Mouse (Mus musculus) MEL (cell line): ENCODE measurements around the gene Ndufaf2. TPM values are rescaled to one million over a fixed set of nuclear protein-coding genes. Genes with fewer than 3 reads are reported as not detected.
A peak's percentile ranks its signal among the peaks of the same experiment; 100 is the strongest.

ENCODE experiments used
- DNase-seq: peaks from one replicate; pipeline ENCODE4 v3.0.0; 2011; ENCODE audit warnings: low read depth, low spot score
- H3K27ac ChIP-seq: 2 replicates; pipeline ENCODE4 v1.5.1; 2012; ENCODE audit warnings: low read depth, mild to moderate bottlenecking, control low read depth, low read length, moderate library complexity; ENCODE audit not compliant: control insufficient read depth
- H3K27me3 ChIP-seq, 2 experiments: fragments of 150-350 bp in 1 of 2; sonication (generic) in 1 of 2; 2 replicates each; pipeline ENCODE4 v1.6.1; 2012; ENCODE audit warnings: low read length in 2 of 2, mild to moderate bottlenecking in 2 of 2, improper control_type of control experiment in 1 of 2, moderate library complexity in 1 of 2; ENCODE audit not compliant: insufficient read depth in 2 of 2, control insufficient read depth in 1 of 2
- H3K36me3 ChIP-seq, 2 experiments: 2 replicates each; pipeline ENCODE4 v1.6.1; 2012 to 2014; ENCODE audit warnings: low read length in 2 of 2, improper control_type of control experiment in 1 of 2, inconsistent platforms in 1 of 2, mild to moderate bottlenecking in 1 of 2; ENCODE audit not compliant: insufficient read depth in 2 of 2, control insufficient read depth in 1 of 2
- H3K4me1 ChIP-seq, 2 experiments: fragments of 150-350 bp in 1 of 2; sonication (generic) in 1 of 2; 2 replicates each; pipeline ENCODE4 v1.6.1; 2012; ENCODE audit warnings: low read length in 2 of 2, improper control_type of control experiment in 1 of 2, mild to moderate bottlenecking in 1 of 2; ENCODE audit not compliant: insufficient read depth in 2 of 2, control insufficient read depth in 1 of 2
- H3K4me3 ChIP-seq, 2 experiments: fragments of 150-350 bp in 1 of 2; sonication (generic) in 1 of 2; 2 replicates each; pipeline ENCODE4 v1.5.1; 2012; ENCODE audit warnings: low read depth in 2 of 2, low read length in 2 of 2, mild to moderate bottlenecking in 2 of 2, moderate library complexity in 2 of 2, control low read depth in 1 of 2, improper control_type of control experiment in 1 of 2; ENCODE audit not compliant: control insufficient read depth in 1 of 2, insufficient read depth in 1 of 2
- H3K79me2 ChIP-seq: 2 replicates; pipeline ENCODE4 v1.6.1; 2012; ENCODE audit warnings: mild to moderate bottlenecking, low read length, moderate library complexity; ENCODE audit not compliant: control insufficient read depth, poor library complexity, insufficient read depth
- H3K9ac ChIP-seq: 2 replicates; pipeline ENCODE4 v1.6.1; 2012; ENCODE audit warnings: low read depth, mild to moderate bottlenecking, control low read depth, low read length, moderate library complexity; ENCODE audit not compliant: control insufficient read depth, poor library complexity, severe bottlenecking
- H3K9me3 ChIP-seq: fragments of 150-350 bp; sonication (generic); replicated peaks from 2 replicates; pipeline ENCODE4 v1.6.1; 2012; ENCODE audit warnings: mild to moderate bottlenecking, low read length, improper control_type of control experiment, moderate library complexity; ENCODE audit not compliant: insufficient read depth
- CHD1 ChIP-seq: IDR thresholded peaks from 2 replicates; pipeline ENCODE4 v1.6.1; 2012; ENCODE audit warnings: low read depth, mild to moderate bottlenecking, inconsistent platforms, low read length, improper control_type of control experiment
- CHD2 ChIP-seq: IDR thresholded peaks from 2 replicates; pipeline ENCODE4 v1.6.1; 2011; ENCODE audit warnings: low read length, improper control_type of control experiment
- CTCF ChIP-seq, 3 experiments: IDR thresholded peaks in 2 of 3; conservative IDR thresholded peaks in 1 of 3; 2 replicates each; pipeline ENCODE4 v1.5.1; 2011 to 2012; ENCODE audit warnings: low read length in 3 of 3, low read depth in 2 of 3, mild to moderate bottlenecking in 2 of 3, improper control_type of control experiment in 1 of 3, inconsistent platforms in 1 of 3, mixed read lengths in 1 of 3, moderate library complexity in 1 of 3; ENCODE audit not compliant: control insufficient read depth in 1 of 3, insufficient read depth in 1 of 3, poor library complexity in 1 of 3, severe bottlenecking in 1 of 3
- EP300 ChIP-seq, 2 experiments: IDR thresholded peaks; 2 replicates each; pipeline ENCODE4 v1.6.1; 2011; ENCODE audit warnings: improper control_type of control experiment in 2 of 2, low read length in 2 of 2, low read depth in 1 of 2, mild to moderate bottlenecking in 1 of 2
- ETS1 ChIP-seq: IDR thresholded peaks from 2 replicates; pipeline ENCODE4 v1.6.1; 2012; ENCODE audit warnings: low read depth, mild to moderate bottlenecking, inconsistent platforms, low read length, improper control_type of control experiment, moderate library complexity
- GATA1 ChIP-seq: IDR thresholded peaks from 2 replicates; pipeline ENCODE4 v1.6.1; 2011; ENCODE audit warnings: low read depth, low read length, improper control_type of control experiment
- HCFC1 ChIP-seq: IDR thresholded peaks from 2 replicates; pipeline ENCODE4 v1.6.1; 2012; ENCODE audit warnings: low read depth, mild to moderate bottlenecking, inconsistent platforms, low read length, improper control_type of control experiment, moderate library complexity
- JUND ChIP-seq: IDR thresholded peaks from 2 replicates; pipeline ENCODE4 v1.6.1; 2011; ENCODE audit warnings: low read depth, mild to moderate bottlenecking, improper control_type of control experiment, low read length
- KAT2A ChIP-seq: conservative IDR thresholded peaks from 2 replicates; pipeline ENCODE4 v1.6.1; 2012; ENCODE audit warnings: low read depth, low read length, improper control_type of control experiment, inconsistent platforms
- MAFK ChIP-seq: IDR thresholded peaks from 2 replicates; pipeline ENCODE4 v1.6.1; 2011; ENCODE audit warnings: low read depth, mild to moderate bottlenecking, low read length, improper control_type of control experiment, borderline replicate concordance
- MAX ChIP-seq: IDR thresholded peaks from 2 replicates; pipeline ENCODE4 v1.6.1; 2011; ENCODE audit warnings: low read length, improper control_type of control experiment
- MYB ChIP-seq: IDR thresholded peaks from 2 replicates; pipeline ENCODE4 v1.6.1; 2011; ENCODE audit warnings: mild to moderate bottlenecking, low read depth, low read length, improper control_type of control experiment
- NELFE ChIP-seq: IDR thresholded peaks from 2 replicates; pipeline ENCODE4 v1.6.1; 2011; ENCODE audit warnings: low read depth, low read length, improper control_type of control experiment
- POLR2A ChIP-seq, 2 experiments: IDR thresholded peaks; 2 replicates each; pipeline ENCODE4 v1.6.1; 2011 to 2012; ENCODE audit warnings: low read length in 2 of 2, mild to moderate bottlenecking in 2 of 2, control low read depth in 1 of 2, improper control_type of control experiment in 1 of 2, low read depth in 1 of 2, moderate library complexity in 1 of 2; ENCODE audit not compliant: control insufficient read depth in 1 of 2, insufficient read depth in 1 of 2, poor library complexity in 1 of 2
- POLR2AphosphoS2 ChIP-seq: IDR thresholded peaks from 2 replicates; pipeline ENCODE4 v1.6.1; 2011; ENCODE audit warnings: low read length, improper control_type of control experiment
- RAD21 ChIP-seq: IDR thresholded peaks from 2 replicates; pipeline ENCODE4 v1.6.1; 2011; ENCODE audit warnings: mild to moderate bottlenecking, low read depth, low read length, improper control_type of control experiment
- RCOR1 ChIP-seq: IDR thresholded peaks from 2 replicates; pipeline ENCODE4 v1.6.1; 2012; ENCODE audit warnings: low read depth, mild to moderate bottlenecking, inconsistent platforms, low read length, improper control_type of control experiment
- SIN3A ChIP-seq: IDR thresholded peaks from 2 replicates; pipeline ENCODE4 v1.6.1; 2012; ENCODE audit warnings: low read length, improper control_type of control experiment, inconsistent platforms
- SMC3 ChIP-seq: IDR thresholded peaks from 2 replicates; pipeline ENCODE4 v1.6.1; 2011; ENCODE audit warnings: low read depth, low read length, improper control_type of control experiment
- TAL1 ChIP-seq: IDR thresholded peaks from 2 replicates; pipeline ENCODE4 v1.6.1; 2012; ENCODE audit warnings: mild to moderate bottlenecking, inconsistent platforms, low read length, moderate library complexity, mixed read lengths
- TCF12 ChIP-seq: IDR thresholded peaks from 2 replicates; pipeline ENCODE4 v1.6.1; 2014; ENCODE audit warnings: low read depth, mild to moderate bottlenecking, inconsistent platforms, low read length, improper control_type of control experiment, moderate library complexity
- UBTF ChIP-seq: IDR thresholded peaks from 2 replicates; pipeline ENCODE4 v1.6.1; 2012; ENCODE audit warnings: low read depth, mild to moderate bottlenecking, inconsistent platforms, low read length, improper control_type of control experiment, moderate library complexity, borderline replicate concordance; ENCODE audit not compliant: insufficient read depth
- ZNF384 ChIP-seq: IDR thresholded peaks from 2 replicates; pipeline ENCODE4 v1.6.1; 2012; ENCODE audit warnings: low read depth, mild to moderate bottlenecking, inconsistent platforms, low read length, improper control_type of control experiment
- polyA plus RNA-seq, 2 experiments: library from polyadenylated mRNA; stranded (reverse) in 1 of 2; unstranded in 1 of 2; fragments of >175 nt in 1 of 2; fragments of >200 nt in 1 of 2; gene quantifications; 2 replicates each; pipeline versions ENCODE4 v1.2.1 to v1.2.4; 2012; ENCODE audit warnings: low replicate concordance in 2 of 2, low read depth in 1 of 2; ENCODE audit not compliant: insufficient read length in 2 of 2, insufficient read depth in 1 of 2, missing spikeins in 1 of 2
- total RNA-seq: library from RNA; depleted of rRNA; stranded (reverse); fragments of 300-350 nt; gene quantifications from 2 replicates; pipeline ENCODE4 v1.2.3, GENCODE M21; 2012

The Ndufaf2 gene
- total and polyA plus RNA-seq, 3 experiments: 50.9 to 76.0 TPM; not detected in 1

DNA sequence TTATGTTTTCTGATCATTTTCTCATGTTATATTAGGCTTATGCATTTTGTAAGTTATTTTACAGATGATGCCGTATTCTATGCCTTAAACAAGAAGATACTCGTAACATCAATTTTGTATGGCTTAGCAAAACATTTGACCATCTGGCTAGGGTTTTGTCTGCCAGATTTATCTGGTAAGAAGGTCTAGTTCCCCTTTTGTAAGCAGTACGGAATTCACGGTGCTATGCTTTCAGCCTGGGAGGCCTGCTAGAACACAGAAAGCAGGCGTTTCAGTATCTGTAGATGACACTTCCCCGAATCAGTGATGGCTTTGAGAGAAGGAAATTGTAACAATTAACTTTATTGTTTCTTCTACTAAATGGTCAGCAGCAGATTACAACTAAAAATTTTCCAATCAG lies 80.9 kb downstream of the Ndufaf2 start:
- DNase-seq: peak; percentile 56
- H3K27me3 ChIP-seq: no peaks in the 10 kb centered on the region
- no peaks in the 10 kb centered on the region; a peak in 1 of 4 replicates for H3K36me3 ChIP-seq
- H3K27ac ChIP-seq: no peak overlapping the region
- H3K4me3 ChIP-seq: no peak overlapping the region
- TF ChIP-seq RCOR1 (0 out of 2 replicates have a peak, but pooled peaks have one; percentile 19), CHD2 (no peak)
- no peaks in the 10 kb centered on the region for H3K79me2 ChIP-seq
- H3K4me1 ChIP-seq: no peaks in the 10 kb centered on the region
- no peaks in the 10 kb centered on the region for H3K9me3 ChIP-seq
- H3K9ac ChIP-seq: no peak overlapping the region

DNA sequence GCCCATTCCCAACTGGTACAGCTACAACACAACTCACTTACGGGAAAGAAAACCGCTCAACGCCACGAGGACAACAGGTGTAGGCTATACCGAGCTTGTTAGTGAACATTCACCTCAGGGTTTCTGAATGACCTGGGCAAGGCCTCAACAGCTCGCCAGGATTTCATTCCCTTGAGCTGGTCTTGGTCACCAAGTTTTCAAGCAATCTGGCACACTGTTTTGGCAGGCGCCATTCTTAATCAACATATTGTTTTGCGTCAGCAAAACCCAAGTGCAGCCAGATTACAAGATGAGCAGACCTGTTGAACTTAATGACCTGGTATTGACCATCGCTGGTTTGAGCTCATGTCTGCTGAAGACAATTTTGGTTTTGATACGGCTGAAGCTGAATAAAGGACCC lies 88.3 kb downstream of the Ndufaf2 start:
- Histone ChIP-seq H3K27me3 (no peaks in the 10 kb centered on the region), H3K36me3 (peaks cover 0 to 15% of the 10 kb centered on the region in 2 experiments; a peak in 2 of 4 replicates), H3K9me3 (no peaks in the 10 kb centered on the region), H3K79me2 (no peaks in the 10 kb centered on the region), H3K27ac (no peak overlapping the region), H3K4me1 (peaks cover 15 to 16% of the 10 kb centered on the region in 2 experiments), H3K4me3 (no peak overlapping the region), H3K9ac (no peak overlapping the region)
- no peak for DNase-seq
- no peak for TF ChIP-seq SMC3
- TF ChIP-seq CHD1: no peak
- TF ChIP-seq MAFK: no peak
- TF ChIP-seq POLR2AphosphoS2: no peak
- no peak for TF ChIP-seq CTCF (IDR thresholded peaks at IDR 0.05 in 2 of 3, conservative IDR thresholded peaks at IDR 0.05 in 1 of 3; ENCODE audit: control insufficient read depth in 1 of 3, insufficient read depth in 1 of 3, low read depth in 2 of 3, low read length in 3 of 3, poor library complexity in 1 of 3, severe bottlenecking in 1 of 3)
- TF ChIP-seq NELFE: no peak

DNA sequence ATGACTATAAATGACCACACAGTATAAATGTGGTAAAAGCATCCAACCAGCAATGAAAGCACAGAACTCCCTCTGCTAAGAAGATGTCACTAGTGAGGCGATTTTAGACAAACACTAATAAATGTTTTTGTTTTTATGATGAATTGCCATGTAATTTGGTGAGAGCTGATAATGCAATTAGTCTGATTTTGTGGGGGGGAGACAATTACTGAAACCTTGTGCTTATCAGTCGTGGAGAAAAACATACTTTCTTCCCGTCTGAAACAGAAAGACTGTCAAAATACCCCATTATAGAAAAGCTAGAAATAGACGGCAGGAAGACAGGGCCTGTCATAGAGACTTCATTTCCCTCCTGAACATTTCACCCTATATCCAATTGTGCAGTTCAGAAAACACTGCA lies 89.3 kb downstream of the Ndufaf2 start:
- Histone ChIP-seq H3K9me3 (no peaks in the 10 kb centered on the region), H3K4me1 (peaks cover 15 to 16% of the 10 kb centered on the region in 2 experiments), H3K9ac (no peak overlapping the region), H3K36me3 (peaks cover 0 to 15% of the 10 kb centered on the region in 2 experiments; a peak in 2 of 4 replicates), H3K27me3 (no peaks in the 10 kb centered on the region), H3K4me3 (no peak overlapping the region), H3K79me2 (no peaks in the 10 kb centered on the region), H3K27ac (no peak overlapping the region)
- TF ChIP-seq ETS1 (peak; percentile 73), EP300 (IDR thresholded peaks at IDR 0.05; ENCODE audit: low read depth in 1 of 2, low read length in 2 of 2) (peak; percentile 64 to 67), MYB (no peak), SMC3 (no peak), SIN3A (no peak), POLR2A (IDR thresholded peaks at IDR 0.05; ENCODE audit: control insufficient read depth in 1 of 2, insufficient read depth in 1 of 2, low read depth in 1 of 2, low read length in 2 of 2, poor library complexity in 1 of 2) (no peak), UBTF (no peak), ZNF384 (no peak), RCOR1 (no peak; the same call in 1 of the 2 replicates), HCFC1 (no peak), JUND (no peak), TCF12 (peak; percentile 69), GATA1 (peak; percentile 59), MAX (no peak), RAD21 (no peak), KAT2A (no peak), CHD1 (no peak), TAL1 (no peak)
- DNase-seq: peak; percentile 36
